ENCODE assay signal across 1 mouse cellular context in genomic region chr16:84735166-84736105, GRCm38 (mm10).
TF ChIP-seq lines count a peak whose summit lies in the region.

Gene Mrpl39, minus strand, starts transcription at chr16:84735742.

TF ChIP-seq in CH12.LX, 34 proteins besides CTCF, POLR2A, EP300 and RAD21 (continued from another document):
- peak; percentile 64 for TF ChIP-seq BHLHE40 (IDR thresholded peaks at IDR 0.05; ENCODE audit: low read depth, low read length)
- TF ChIP-seq CHD2 (IDR thresholded peaks at IDR 0.05; ENCODE audit: low read length) = peak; percentile 87
- TF ChIP-seq SMC3 (IDR thresholded peaks at IDR 0.05; ENCODE audit: low read depth, low read length) = peak; percentile 92
- TF ChIP-seq USF2 (conservative IDR thresholded peaks at IDR 0.05; ENCODE audit: low read depth, low read length) = no peak
- peak; percentile 40; the same call in 1 of the 2 replicates for TF ChIP-seq MYC (IDR thresholded peaks at IDR 0.05; ENCODE audit: low read depth, low read length)
- peak; percentile 88 for TF ChIP-seq TBP (conservative IDR thresholded peaks at IDR 0.05; ENCODE audit: low read depth, low read length)
- peak; percentile 59 for TF ChIP-seq ZC3H11A (IDR thresholded peaks at IDR 0.05; ENCODE audit: low read depth, low read length)
- peak; percentile 78 for TF ChIP-seq MAZ (IDR thresholded peaks at IDR 0.05; ENCODE audit: low read depth, low read length)
- TF ChIP-seq JUND (conservative IDR thresholded peaks at IDR 0.05; ENCODE audit: low read depth, low read length) = peak; percentile 58
- peak; percentile 87 for TF ChIP-seq ZMIZ1 (IDR thresholded peaks at IDR 0.05; ENCODE audit: low read depth, low read length)
- peak; percentile 98 for TF ChIP-seq HCFC1 (IDR thresholded peaks at IDR 0.05; ENCODE audit: low read depth, low read length)
- TF ChIP-seq GABPA (IDR thresholded peaks at IDR 0.05; ENCODE audit: insufficient replicate concordance, low read depth, low read length) = peak; percentile 81; the same call in 1 of the 2 replicates
- no peak for TF ChIP-seq JUN (IDR thresholded peaks at IDR 0.05; ENCODE audit: insufficient read depth, low read depth, low read length)
- peak; percentile 93 for TF ChIP-seq POLR2AphosphoS2 (IDR thresholded peaks at IDR 0.05; ENCODE audit: low read depth, low read length)
- peak; percentile 67 for TF ChIP-seq ETS1 (conservative IDR thresholded peaks at IDR 0.05; ENCODE audit: low read depth, low read length)
- peak; percentile 99 for TF ChIP-seq TCF12 (IDR thresholded peaks at IDR 0.05; ENCODE audit: low read depth, low read length)
- peak; percentile 97 for TF ChIP-seq RCOR1 (conservative IDR thresholded peaks at IDR 0.05; ENCODE audit: low read depth, low read length)
- TF ChIP-seq MAX (IDR thresholded peaks at IDR 0.05; ENCODE audit: low read length) = peak; percentile 89
- peak; percentile 96 for TF ChIP-seq MXI1 (IDR thresholded peaks at IDR 0.05; ENCODE audit: low read depth, low read length)
- TF ChIP-seq SIN3A (IDR thresholded peaks at IDR 0.05; ENCODE audit: low read length) = peak; percentile 99
- TF ChIP-seq PAX5 (IDR thresholded peaks at IDR 0.05; ENCODE audit: low read length) = no peak
- TF ChIP-seq MAFK (IDR thresholded peaks at IDR 0.05; ENCODE audit: insufficient replicate concordance, low read length) = peak; percentile 64; the same call in 1 of the 2 replicates
- TF ChIP-seq UBTF (IDR thresholded peaks at IDR 0.05; ENCODE audit: low read depth, low read length) = peak; percentile 95
- peak; percentile 39 for TF ChIP-seq USF1 (IDR thresholded peaks at IDR 0.05; ENCODE audit: low read depth, low read length)
- TF ChIP-seq IRF4 (IDR thresholded peaks at IDR 0.05; ENCODE audit: low read depth, low read length) = peak; percentile 96
- peak; percentile 93 for TF ChIP-seq KAT2A (IDR thresholded peaks at IDR 0.05; ENCODE audit: insufficient replicate concordance, low read length)
- peak; percentile 92 for TF ChIP-seq NRF1 (IDR thresholded peaks at IDR 0.05; ENCODE audit: low read depth, low read length)
- peak; percentile 94 for TF ChIP-seq NELFE (IDR thresholded peaks at IDR 0.05; ENCODE audit: low read depth, low read length)
